Mouse (Mus musculus): ENCODE results near the gene Myo1d. TPM values are rescaled to one million over a fixed set of nuclear protein-coding genes. Genes with fewer than 3 reads are reported as not detected.

The Myo1d gene
- polyA plus RNA-seq, 1 experiment from 2014 or later = 9.3 TPM

GRCm38 (mm10) chr11:80772595-80773210 is 7.1 kb downstream of the Myo1d start:
- 62% methylated on average over 6 of the region's 6 CpGs for WGBS
- no peak overlapping the region for H3K27ac ChIP-seq (ENCODE audit: low read depth, low read length)
- ATAC-seq (replicated peaks; ENCODE audit: low FRiP score) = no peak

GRCm38 (mm10) chr11:80771596-80772250 is 8.1 kb downstream of the Myo1d start:
- no peak overlapping the region for H3K4me2 ChIP-seq
- no peaks in the 10 kb centered on the region for H3K9me3 ChIP-seq (ENCODE audit: control insufficient read depth, low read length)
- H3K9ac ChIP-seq (ENCODE audit: low read depth, low read length) = no peak overlapping the region
- H3K36me3 ChIP-seq (ENCODE audit: control insufficient read depth, insufficient read depth, low read length) = no peaks in the 10 kb centered on the region
- DNase-seq (ENCODE audit: low spot score) (no peak), ATAC-seq (replicated peaks; ENCODE audit: low FRiP score) (no peak)
- no peaks in the 10 kb centered on the region for H3K27me3 ChIP-seq (replicated peaks; ENCODE audit: control insufficient read depth, insufficient read depth, low read length)
- H3K27ac ChIP-seq (ENCODE audit: low read depth, low read length) = no peak overlapping the region
- 76% methylated on average over 5 of the region's 5 CpGs for WGBS
- H3K4me1 ChIP-seq (replicated peaks; ENCODE audit: control insufficient read depth, insufficient read depth, low read length) = no peaks in the 10 kb centered on the region
- H3K4me3 ChIP-seq (ENCODE audit: low read depth, low read length) = no peak overlapping the region

More at GRCm38 (mm10) chr11:80772595-80773210, 7.1 kb downstream of the Myo1d start:
- H3K4me1 ChIP-seq (replicated peaks; ENCODE audit: control insufficient read depth, insufficient read depth, low read length) = no peaks in the 10 kb centered on the region
- no peak overlapping the region for H3K4me3 ChIP-seq (ENCODE audit: low read depth, low read length)
- H3K27me3 ChIP-seq (replicated peaks; ENCODE audit: control insufficient read depth, insufficient read depth, low read length) = no peaks in the 10 kb centered on the region
- no peaks in the 10 kb centered on the region for H3K9me3 ChIP-seq (ENCODE audit: control insufficient read depth, low read length)
- no peak overlapping the region for H3K9ac ChIP-seq (ENCODE audit: low read depth, low read length)
- no peak overlapping the region for H3K4me2 ChIP-seq
- no peak for DNase-seq (ENCODE audit: low spot score)
- H3K36me3 ChIP-seq (ENCODE audit: control insufficient read depth, insufficient read depth, low read length) = no peaks in the 10 kb centered on the region

GRCm38 (mm10) chr11:80771186-80771585 is 8.6 kb downstream of the Myo1d start:
- Histone ChIP-seq H3K4me2 (no peak overlapping the region), H3K27ac (ENCODE audit: low read depth, low read length) (no peak overlapping the region), H3K27me3 (replicated peaks; ENCODE audit: control insufficient read depth, insufficient read depth, low read length) (no peaks in the 10 kb centered on the region), H3K9me3 (ENCODE audit: control insufficient read depth, low read length) (no peaks in the 10 kb centered on the region), H3K4me1 (replicated peaks; ENCODE audit: control insufficient read depth, insufficient read depth, low read length) (no peaks in the 10 kb centered on the region), H3K36me3 (ENCODE audit: control insufficient read depth, insufficient read depth, low read length) (no peaks in the 10 kb centered on the region), H3K4me3 (ENCODE audit: low read depth, low read length) (no peak overlapping the region), H3K9ac (ENCODE audit: low read depth, low read length) (no peak overlapping the region)
- ATAC-seq (replicated peaks; ENCODE audit: low FRiP score) (no peak), DNase-seq (ENCODE audit: low spot score) (no peak)
- 93% methylated on average over 3 of the region's 3 CpGs for WGBS

GRCm38 (mm10) chr11:80767320-80767617 is 12.6 kb downstream of the Myo1d start:
- H3K27me3 ChIP-seq (replicated peaks; ENCODE audit: control insufficient read depth, insufficient read depth, low read length) = no peaks in the 10 kb centered on the region
- no peaks in the 10 kb centered on the region for H3K36me3 ChIP-seq (ENCODE audit: control insufficient read depth, insufficient read depth, low read length)
- no peak overlapping the region for H3K9ac ChIP-seq (ENCODE audit: low read depth, low read length)
- no peak for DNase-seq (ENCODE audit: low spot score)
- H3K9me3 ChIP-seq (ENCODE audit: control insufficient read depth, low read length) = no peaks in the 10 kb centered on the region
- no peak overlapping the region for H3K4me2 ChIP-seq
- H3K27ac ChIP-seq (ENCODE audit: low read depth, low read length) = no peak overlapping the region
- 72% methylated on average over 3 of the region's 3 CpGs for WGBS
- ATAC-seq (replicated peaks; ENCODE audit: low FRiP score) = no peak
- no peaks in the 10 kb centered on the region for H3K4me1 ChIP-seq (replicated peaks; ENCODE audit: control insufficient read depth, insufficient read depth, low read length)
- H3K4me3 ChIP-seq (ENCODE audit: low read depth, low read length) = no peak overlapping the region

GRCm38 (mm10) chr11:80766472-80767319 is 13.1 kb downstream of the Myo1d start:
- Histone ChIP-seq H3K4me2 (no peak overlapping the region), H3K36me3 (ENCODE audit: control insufficient read depth, insufficient read depth, low read length) (no peaks in the 10 kb centered on the region), H3K9ac (ENCODE audit: low read depth, low read length) (no peak overlapping the region), H3K27ac (ENCODE audit: low read depth, low read length) (no peak overlapping the region), H3K4me1 (replicated peaks; ENCODE audit: control insufficient read depth, insufficient read depth, low read length) (no peaks in the 10 kb centered on the region), H3K9me3 (ENCODE audit: control insufficient read depth, low read length) (no peaks in the 10 kb centered on the region), H3K4me3 (ENCODE audit: low read depth, low read length) (no peak overlapping the region), H3K27me3 (replicated peaks; ENCODE audit: control insufficient read depth, insufficient read depth, low read length) (no peaks in the 10 kb centered on the region)
- 68% methylated on average over 6 of the region's 6 CpGs for WGBS
- DNase-seq (ENCODE audit: low spot score) (no peak), ATAC-seq (replicated peaks; ENCODE audit: low FRiP score) (no peak)

GRCm38 (mm10) chr11:80766068-80766467 is 13.8 kb downstream of the Myo1d start:
- H3K9ac ChIP-seq (ENCODE audit: low read depth, low read length) = no peak overlapping the region
- no peaks in the 10 kb centered on the region for H3K27me3 ChIP-seq (replicated peaks; ENCODE audit: control insufficient read depth, insufficient read depth, low read length)
- H3K4me3 ChIP-seq (ENCODE audit: low read depth, low read length) = no peak overlapping the region
- H3K27ac ChIP-seq (ENCODE audit: low read depth, low read length) = no peak overlapping the region
- no peaks in the 10 kb centered on the region for H3K36me3 ChIP-seq (ENCODE audit: control insufficient read depth, insufficient read depth, low read length)
- no peaks in the 10 kb centered on the region for H3K4me1 ChIP-seq (replicated peaks; ENCODE audit: control insufficient read depth, insufficient read depth, low read length)
- H3K4me2 ChIP-seq = no peak overlapping the region
- no peak for ATAC-seq (replicated peaks; ENCODE audit: low FRiP score)
- H3K9me3 ChIP-seq (ENCODE audit: control insufficient read depth, low read length) = no peaks in the 10 kb centered on the region
- DNase-seq (ENCODE audit: low spot score) = no peak
- 85% methylated on average over 4 of the region's 4 CpGs for WGBS

- H3K4me3 ChIP-seq (ENCODE audit: low read depth, low read length) = no peak overlapping the region
- no peak for DNase-seq (ENCODE audit: low spot score)
- H3K27me3 ChIP-seq (replicated peaks; ENCODE audit: control insufficient read depth, insufficient read depth, low read length) = no peaks in the 10 kb centered on the region
- no peaks in the 10 kb centered on the region for H3K9me3 ChIP-seq (ENCODE audit: control insufficient read depth, low read length)
- ATAC-seq (replicated peaks; ENCODE audit: low FRiP score) = no peak
- H3K9ac ChIP-seq (ENCODE audit: low read depth, low read length) = no peak overlapping the region
- WGBS = 72% methylated on average over 4 of the region's 4 CpGs
- no peaks in the 10 kb centered on the region for H3K36me3 ChIP-seq (ENCODE audit: control insufficient read depth, insufficient read depth, low read length)
- no peak overlapping the region for H3K4me2 ChIP-seq
- no peak overlapping the region for H3K27ac ChIP-seq (ENCODE audit: low read depth, low read length)
- no peaks in the 10 kb centered on the region for H3K4me1 ChIP-seq (replicated peaks; ENCODE audit: control insufficient read depth, insufficient read depth, low read length)
These were observed 17.8 kb downstream of the Myo1d start for GRCm38 (mm10) chr11:80762066-80762465.

- Histone ChIP-seq H3K27ac (ENCODE audit: low read depth, low read length) (no peak overlapping the region), H3K4me3 (ENCODE audit: low read depth, low read length) (no peak overlapping the region), H3K4me1 (replicated peaks; ENCODE audit: control insufficient read depth, insufficient read depth, low read length) (no peaks in the 10 kb centered on the region), H3K9me3 (ENCODE audit: control insufficient read depth, low read length) (no peaks in the 10 kb centered on the region), H3K9ac (ENCODE audit: low read depth, low read length) (no peak overlapping the region), H3K4me2 (no peak overlapping the region), H3K27me3 (replicated peaks; ENCODE audit: control insufficient read depth, insufficient read depth, low read length) (no peaks in the 10 kb centered on the region), H3K36me3 (ENCODE audit: control insufficient read depth, insufficient read depth, low read length) (no peaks in the 10 kb centered on the region)
- 81% methylated on average over 3 of the region's 3 CpGs for WGBS
- ATAC-seq (replicated peaks; ENCODE audit: low FRiP score) (no peak), DNase-seq (ENCODE audit: low spot score) (no peak)
These were observed 18.4 kb downstream of the Myo1d start for GRCm38 (mm10) chr11:80761285-80761974.

All from liver, embryonic 11.5 days (tissue).